Mouse (Mus musculus) heart, adult 2 months (tissue): ENCODE measurements around the gene Filip1. TPM values are rescaled to one million over a fixed set of nuclear protein-coding genes. Genes with fewer than 3 reads are reported as not detected.
"Not testable (repeated sequence)": the region's sequence is repeated elsewhere in the genome, so short reads cannot be mapped to it uniquely, and the experiment has no call there.

ENCODE experiments used
- DNase-seq, 2 experiments: peaks; one replicate each; pipeline ENCODE4 v3.0.0; 2021
- H3K27ac ChIP-seq: fragments of 200-600 bp; 2 replicates; pipeline ENCODE4 v1.8.1; 2022
- H3K27me3 ChIP-seq: fragments of 200-500 bp; 2 replicates; pipeline ENCODE4 v1.6.1; 2012; ENCODE audit warnings: mild to moderate bottlenecking, low read length, inconsistent platforms, mixed read lengths; ENCODE audit not compliant: control insufficient read depth, insufficient read depth
- H3K36me3 ChIP-seq: fragments of 200-500 bp; 2 replicates; pipeline ENCODE4 v1.6.1; 2012; ENCODE audit warnings: low read length, inconsistent platforms; ENCODE audit not compliant: control insufficient read depth, insufficient read depth
- H3K4me1 ChIP-seq: fragments of 200-500 bp; 2 replicates; pipeline ENCODE4 v1.6.1; 2011; ENCODE audit warnings: low read length; ENCODE audit not compliant: control insufficient read depth, insufficient read depth
- H3K4me3 ChIP-seq: fragments of 200-600 bp; 2 replicates; pipeline ENCODE4 v1.8.1; 2022
- H3K79me2 ChIP-seq: fragments of 200-500 bp; replicated peaks from 2 replicates; pipeline ENCODE4 v1.6.1; 2012; ENCODE audit warnings: mild to moderate bottlenecking, inconsistent platforms, low read length, moderate library complexity, mixed read lengths; ENCODE audit not compliant: control insufficient read depth, insufficient read depth
- H3K9ac ChIP-seq: fragments of 200-500 bp; 2 replicates; pipeline ENCODE4 v1.6.1; 2012; ENCODE audit warnings: low read depth, mild to moderate bottlenecking, control low read depth, inconsistent platforms, low read length, mixed read lengths
- CTCF ChIP-seq: fragments of 200-600 bp; IDR thresholded peaks from 2 replicates; pipeline ENCODE4 v1.8.1; 2022; ENCODE audit warnings: antibody characterized with exemption, mild to moderate bottlenecking, moderate library complexity
- EP300 ChIP-seq: fragments of 200-500 bp; IDR thresholded peaks from 2 replicates; pipeline ENCODE4 v1.6.1; 2011; ENCODE audit warnings: low read depth, low read length, control low read depth; ENCODE audit not compliant: insufficient read depth
- POLR2A ChIP-seq: fragments of 200-500 bp; IDR thresholded peaks from 2 replicates; pipeline ENCODE4 v1.6.1; 2011; ENCODE audit warnings: mild to moderate bottlenecking, low read depth, low read length, control low read depth; ENCODE audit not compliant: insufficient read depth
- WGBS: fragments of 180-500 bp; shearing (Covaris S2); methylation state at CpG from one replicate; pipeline ENCODE4 v1.1.7; 2018; 5-methylcytosine and 5-hydroxymethylcytosine counted together
- intact Hi-C: fragments of 180-260 bp; cut with DNase I; formaldehyde crosslinking; loops from one replicate; pipeline ENCODE4 v1.15.1; 2025
- long read RNA-seq: library from polyadenylated mRNA; stranded (forward); transcript quantifications from one replicate; pipeline ENCODE4 v2.0.0, GENCODE M21; 2021
- polyA plus RNA-seq: library from polyadenylated mRNA; depleted of rRNA; stranded (reverse); fragments of >200 nt; gene quantifications from 2 replicates; pipeline ENCODE4 v1.2.3, GENCODE M21; 2012; rRNA removed
- total RNA-seq, 2 experiments: library from RNA; stranded (reverse); gene quantifications; 2 replicates each; pipeline ENCODE4 v1.2.3; 2021

Gene Filip1
- total RNA-seq, result 100 to 1,000 TPM in 1 of 2 experiments, 10 to 100 TPM in 1; 91.1 to 126 TPM
- 18.8 and 31.3 TPM in 2 replicates for polyA plus RNA-seq
- long read RNA-seq, full-length matches to known transcripts, result 4 of 6 reads
- long read RNA-seq, partial matches to known transcripts, result 0 of 6 reads
- long read RNA-seq, other reads (novel, unspliced or antisense), result 2 of 6 reads

DNA sequence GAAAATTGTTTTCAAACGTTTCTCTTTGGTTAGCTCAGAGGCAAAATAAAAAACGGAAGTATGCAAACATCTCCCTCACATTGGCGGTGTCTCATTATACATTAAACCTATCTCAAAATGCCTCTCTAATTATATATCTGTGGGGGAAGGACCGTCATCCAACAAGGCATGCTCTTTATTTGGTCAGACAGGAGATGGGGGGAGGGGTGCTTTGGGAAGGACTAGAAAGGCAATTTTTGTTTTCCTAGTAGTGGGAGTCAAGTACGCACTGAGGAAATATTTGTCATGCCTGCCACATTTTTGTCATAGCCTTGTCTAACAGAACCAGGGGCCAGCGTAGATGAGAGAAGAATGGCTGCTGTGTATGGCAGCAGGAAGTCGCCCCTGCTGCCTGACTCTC lies at the start of gene Filip1:
Gene Filip1 (minus strand): TSS at position 101 of the 400 bp plus-strand sequence.
- WGBS, result 49% methylated on average over 7 of the region's 7 CpGs
- Histone ChIP-seq H3K79me2 (no peaks in the 10 kb centered on the region), H3K27me3 (no peaks in the 10 kb centered on the region), H3K4me1 (no peaks in the 10 kb centered on the region), H3K27ac (no peak within 1 kb of the TSS), H3K4me3 (no peak within 1 kb of the TSS), H3K9ac (no peak within 1 kb of the TSS), H3K36me3 (no peaks in the 10 kb centered on the region)
- no peak for DNase-seq
- no peak for TF ChIP-seq CTCF
- TF ChIP-seq POLR2A, result no peak
- no peak for TF ChIP-seq EP300
- intact Hi-C loops, result no loop called here

DNA sequence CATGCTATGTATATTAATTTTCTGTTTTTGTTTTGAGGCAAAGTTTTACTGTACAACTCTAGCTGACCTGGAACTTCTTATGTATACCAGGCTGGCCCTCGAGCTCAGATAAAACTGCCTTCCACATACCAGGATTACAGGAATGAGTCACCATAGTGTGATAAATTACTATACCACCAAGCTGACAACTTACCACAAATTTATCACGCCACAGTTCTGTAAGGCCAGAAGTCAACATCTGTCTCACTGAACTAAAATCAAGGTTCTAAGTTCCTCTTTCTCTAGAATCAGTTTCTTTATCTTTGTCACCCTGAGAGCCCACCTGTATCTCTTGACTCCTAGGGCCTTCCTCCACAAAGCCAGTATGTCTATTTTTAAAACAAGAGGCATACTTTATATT lies 45.0 kb upstream of the Filip1 start:
- no peaks in the 10 kb centered on the region for H3K36me3 ChIP-seq
- no peak overlapping the region for H3K9ac ChIP-seq
- DNase-seq, result no peak
- TF ChIP-seq EP300 (no peak), CTCF (no peak), POLR2A (no peak)
- intact Hi-C loops, result no loop called here
- WGBS, result 53% methylated on average over 2 of the region's 2 CpGs
- no peaks in the 10 kb centered on the region for H3K79me2 ChIP-seq
- H3K27ac ChIP-seq, result no peak overlapping the region
- H3K4me1 ChIP-seq, result no peaks in the 10 kb centered on the region
- no peak overlapping the region for H3K4me3 ChIP-seq
- H3K27me3 ChIP-seq, result no peaks in the 10 kb centered on the region

GRCm38 (mm10) chr9:80052951-80053350 lies 40.3 kb upstream of the Filip1 start:
- intact Hi-C loops, result no loop called here
- Histone ChIP-seq H3K79me2 (no peaks in the 10 kb centered on the region), H3K9ac (no peak overlapping the region), H3K27ac (no peak overlapping the region), H3K27me3 (no peaks in the 10 kb centered on the region), H3K4me3 (no peak overlapping the region), H3K4me1 (no peaks in the 10 kb centered on the region), H3K36me3 (no peaks in the 10 kb centered on the region)
- WGBS, result 65% methylated on average over 5 of the region's 5 CpGs
- TF ChIP-seq POLR2A (no peak), EP300 (no peak), CTCF (no peak)
- DNase-seq, result no peak

DNA sequence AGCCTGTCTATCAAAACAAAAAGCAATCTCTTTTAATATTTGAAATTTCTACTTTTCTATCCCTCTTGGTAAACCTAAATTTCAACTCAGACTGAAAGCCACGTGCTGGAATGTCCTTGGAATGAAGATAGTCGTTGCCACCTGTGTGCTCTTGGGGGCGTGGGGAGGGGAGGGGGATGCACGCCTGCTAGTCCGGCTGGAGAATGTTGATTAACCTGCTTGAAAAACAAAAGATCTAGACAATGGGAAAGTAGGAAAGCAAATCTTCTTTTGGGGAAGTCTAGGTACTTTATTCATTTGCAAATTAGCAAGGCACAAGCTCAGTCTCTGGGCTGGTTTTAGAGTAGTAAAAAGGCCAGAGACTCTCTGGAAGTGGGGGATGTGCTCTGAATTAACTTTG lies 36.6 kb upstream of the Filip1 start:
- WGBS, result 65% methylated on average over 5 of the region's 5 CpGs
- H3K27me3 ChIP-seq, H3K27ac ChIP-seq, DNase-seq, intact Hi-C loops, H3K4me3 ChIP-seq, H3K36me3 ChIP-seq, H3K9ac ChIP-seq, H3K4me1 ChIP-seq, H3K79me2 ChIP-seq: not testable (repeated sequence)

GRCm38 (mm10) chr9:80044301-80044700 lies 31.6 kb upstream of the Filip1 start:
- H3K9ac ChIP-seq, H3K27ac ChIP-seq, H3K36me3 ChIP-seq, DNase-seq, H3K4me1 ChIP-seq, H3K4me3 ChIP-seq, intact Hi-C loops, H3K79me2 ChIP-seq, H3K27me3 ChIP-seq: not testable (repeated sequence)
- WGBS, result 68% methylated on average over 4 of the region's 4 CpGs

DNA sequence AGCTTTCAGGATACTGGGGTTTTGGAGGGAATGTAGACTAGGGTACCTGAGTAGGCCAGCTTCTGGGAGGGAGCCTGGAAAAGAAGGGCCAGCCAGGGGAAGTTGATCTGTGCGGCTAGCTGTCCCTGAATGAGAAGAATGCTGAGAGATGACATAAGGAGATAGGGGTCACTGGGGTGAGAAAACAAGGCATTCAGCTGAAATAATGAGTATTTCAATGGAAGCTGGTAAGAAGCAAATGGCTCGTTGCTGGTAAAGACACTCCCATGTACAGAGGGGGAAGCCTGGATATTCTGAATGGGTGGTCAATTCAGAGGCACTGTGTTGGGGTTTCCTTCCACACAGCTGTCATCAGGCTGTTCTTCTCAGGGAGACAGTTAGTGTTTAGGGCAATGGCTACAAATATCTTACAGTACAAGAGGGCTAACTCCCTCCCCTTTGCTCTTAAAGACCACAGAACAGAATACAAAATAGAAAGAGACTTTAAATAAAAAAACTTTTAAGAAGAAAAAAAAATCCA lies 26.7 kb upstream of the Filip1 start:
- no peaks in the 10 kb centered on the region for H3K27me3 ChIP-seq
- intact Hi-C loops, result no loop called here
- no peaks in the 10 kb centered on the region for H3K36me3 ChIP-seq
- H3K9ac ChIP-seq, result no peak overlapping the region
- TF ChIP-seq POLR2A (no peak), EP300 (no peak), CTCF (no peak)
- no peaks in the 10 kb centered on the region for H3K4me1 ChIP-seq
- 34% methylated on average over 2 of the region's 2 CpGs for WGBS
- H3K79me2 ChIP-seq, result no peaks in the 10 kb centered on the region; the same call in 1 of the 2 replicates
- H3K27ac ChIP-seq, result no peak overlapping the region
- no peak for DNase-seq
- no peak overlapping the region for H3K4me3 ChIP-seq

DNA sequence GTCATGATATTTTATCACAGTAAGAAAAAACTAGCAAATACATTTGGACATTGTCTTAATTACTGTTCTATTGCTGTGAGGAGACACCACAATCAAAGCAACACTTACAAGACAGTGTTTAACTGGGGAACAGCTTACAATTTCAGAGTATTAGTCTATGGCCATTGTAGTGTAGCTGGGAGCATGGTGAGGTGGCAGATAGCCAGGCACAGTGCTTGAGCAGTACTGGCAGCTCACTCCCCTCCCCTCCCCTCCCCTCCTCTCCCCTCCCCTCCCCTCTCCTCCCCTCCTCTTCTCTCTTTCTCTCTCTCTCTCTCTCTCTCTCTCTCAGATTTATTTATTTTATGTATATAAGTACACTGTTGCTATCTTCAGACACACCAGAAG lies 25.3 kb upstream of the Filip1 start:
- no peak for DNase-seq
- Histone ChIP-seq H3K27me3 (no peaks in the 10 kb centered on the region), H3K36me3 (no peaks in the 10 kb centered on the region), H3K9ac (no peak overlapping the region), H3K27ac (no peak overlapping the region), H3K79me2 (no peaks in the 10 kb centered on the region; the same call in 1 of the 2 replicates), H3K4me3 (no peak overlapping the region), H3K4me1 (no peaks in the 10 kb centered on the region)
- intact Hi-C loops, result no loop called here
- no peak for TF ChIP-seq CTCF
- no peak for TF ChIP-seq POLR2A
- no peak for TF ChIP-seq EP300
